Mouse (Mus musculus) cortical plate, adult 2 months (tissue): ENCODE measurements at regions not wholly inside any gene's neighbourhood (a gene's known extent, or its start where the extent isn't known, plus 50 kb on each side); places are given as distances from the start of the nearest gene placed in this dataset.

Experiments used
- H3K27ac ChIP-seq: fragments of 200-500 bp; 2 replicates; pipeline ENCODE4 v1.5.1; 2012; ENCODE audit warnings: low read length, control low read depth, inconsistent platforms; ENCODE audit not compliant: insufficient read depth
- H3K4me1 ChIP-seq: fragments of 200-500 bp; 2 replicates; pipeline ENCODE4 v1.6.1; 2011; ENCODE audit warnings: low read length; ENCODE audit not compliant: control insufficient read depth, insufficient read depth
- H3K4me3 ChIP-seq: fragments of 200-500 bp; 2 replicates; pipeline ENCODE4 v1.5.1; 2011; ENCODE audit warnings: mild to moderate bottlenecking, low read length, control low read depth; ENCODE audit not compliant: insufficient read depth
- CTCF ChIP-seq: fragments of 200-500 bp; IDR thresholded peaks from 2 replicates; pipeline ENCODE4 v1.5.1; 2011; ENCODE audit warnings: mild to moderate bottlenecking, control low read depth, low read length; ENCODE audit not compliant: insufficient read depth; ENCODE audit errors: extremely low read depth
- POLR2A ChIP-seq: fragments of 200-500 bp; IDR thresholded peaks from 2 replicates; pipeline ENCODE4 v1.6.1; 2011; ENCODE audit warnings: mild to moderate bottlenecking, low read length, control low read depth; ENCODE audit not compliant: insufficient read depth; ENCODE audit errors: extremely low read depth

- TF ChIP-seq POLR2A (no peak), CTCF (no peak)
- no peak overlapping the region for H3K4me3 ChIP-seq
- H3K27ac ChIP-seq: no peak overlapping the region
- H3K4me1 ChIP-seq: no peaks in the 10 kb centered on the region
Measured at GRCm38 (mm10) chr12:12820668-12821351, 120.9 kb downstream of the Mycn start.

GRCm38 (mm10) chr12:12819746-12820145, 122.0 kb downstream of the Mycn start:
- TF ChIP-seq POLR2A (no peak), CTCF (no peak)
- Histone ChIP-seq H3K4me1 (no peaks in the 10 kb centered on the region), H3K4me3 (no peak overlapping the region), H3K27ac (no peak overlapping the region)

- Histone ChIP-seq H3K4me3 (no peak overlapping the region), H3K4me1 (no peaks in the 10 kb centered on the region), H3K27ac (no peak overlapping the region)
- no peak for TF ChIP-seq CTCF
- no peak for TF ChIP-seq POLR2A
Measured at GRCm38 (mm10) chr12:12814693-12815092, 127.0 kb downstream of the Mycn start.

- no peak overlapping the region for H3K4me3 ChIP-seq
- H3K27ac ChIP-seq: no peak overlapping the region
- TF ChIP-seq POLR2A: no peak
- H3K4me1 ChIP-seq: peaks cover 1% of the 10 kb centered on the region
Measured at GRCm38 (mm10) chr12:12812873-12813272, 128.8 kb downstream of the Mycn start.

- peaks cover 2% of the 10 kb centered on the region for H3K4me1 ChIP-seq
- H3K27ac ChIP-seq: no peak overlapping the region
- no peak for TF ChIP-seq POLR2A
- TF ChIP-seq CTCF: no peak
- H3K4me3 ChIP-seq: no peak overlapping the region
Measured at GRCm38 (mm10) chr12:12810943-12811342, 130.8 kb downstream of the Mycn start.

GRCm38 (mm10) chr12:12810159-12810885, 131.4 kb downstream of the Mycn start:
- TF ChIP-seq POLR2A (no peak), CTCF (no peak)

GRCm38 (mm10) chr12:12808120-12808519, 133.6 kb downstream of the Mycn start:
- Histone ChIP-seq H3K4me3 (no peak overlapping the region), H3K4me1 (peaks cover 2% of the 10 kb centered on the region), H3K27ac (no peak overlapping the region)
- no peak for TF ChIP-seq CTCF
- TF ChIP-seq POLR2A: no peak

More at GRCm38 (mm10) chr12:12810159-12810885, 131.4 kb downstream of the Mycn start:
- no peak overlapping the region for H3K4me3 ChIP-seq
- H3K4me1 ChIP-seq: peaks cover 2% of the 10 kb centered on the region
- H3K27ac ChIP-seq: 0 out of 2 replicates have a peak overlapping the region, but pooled peaks have one; percentile 33

- TF ChIP-seq POLR2A: no peak
- no peak for TF ChIP-seq CTCF
- H3K27ac ChIP-seq: no peak overlapping the region
- no peak overlapping the region for H3K4me3 ChIP-seq
- H3K4me1 ChIP-seq: peaks cover 2% of the 10 kb centered on the region
Measured at GRCm38 (mm10) chr12:12803602-12804001, 138.1 kb downstream of the Mycn start.

GRCm38 (mm10) chr12:12802396-12802795, 139.3 kb downstream of the Mycn start:
- TF ChIP-seq POLR2A (no peak), CTCF (no peak)
- H3K4me3 ChIP-seq: no peak overlapping the region
- H3K4me1 ChIP-seq: no peaks in the 10 kb centered on the region
- no peak overlapping the region for H3K27ac ChIP-seq

- Histone ChIP-seq H3K27ac (no peak overlapping the region), H3K4me1 (no peaks in the 10 kb centered on the region), H3K4me3 (no peak overlapping the region)
- no peak for TF ChIP-seq CTCF
- TF ChIP-seq POLR2A: no peak
Measured at GRCm38 (mm10) chr12:12801700-12802099, 140.0 kb downstream of the Mycn start.
